Mouse (Mus musculus) megakaryocyte, embryonic 14.5 days (primary cell): ENCODE measurements at regions not wholly inside any gene's neighbourhood (a gene's known extent, or its start where the extent isn't known, plus 50 kb on each side); places are given as distances from the start of the nearest gene placed in this dataset.

Experiments
- FLI1 ChIP-seq: IDR thresholded peaks from 2 replicates; pipeline ENCODE4 v1.6.1; 2012; ENCODE audit warnings: low read length, inconsistent platforms, mixed read lengths
- GATA1 ChIP-seq: IDR thresholded peaks from 3 replicates; pipeline ENCODE4 v1.6.1; 2012; ENCODE audit warnings: mixed read lengths, low read length, inconsistent platforms, borderline replicate concordance

GRCm38 (mm10) chr14:98869888-98870287 lies 124.2 kb downstream of the Rpl36a-ps1 start:
- TF ChIP-seq GATA1 (no peak), FLI1 (no peak)
